Mouse (Mus musculus): ENCODE measurements around the gene Ap3m1.

Ap3m1 gene

GRCm38 (mm10) chr14:21069594-21069993 lies 17.3 kb upstream of the Ap3m1 start:
- DNase-seq = no peak

GRCm38 (mm10) chr14:21065490-21066162 lies 13.3 kb upstream of the Ap3m1 start:
- no peak for DNase-seq

GRCm38 (mm10) chr14:21064321-21064720 lies 12.0 kb upstream of the Ap3m1 start:
- DNase-seq = no peak

- DNase-seq = no peak
These were observed 10.6 kb upstream of the Ap3m1 start for GRCm38 (mm10) chr14:21062766-21063513.

GRCm38 (mm10) chr14:21058972-21059371 lies 6.7 kb upstream of the Ap3m1 start:
- DNase-seq = no peak

- no peak for DNase-seq
These were observed 1.3 kb upstream of the Ap3m1 start for GRCm38 (mm10) chr14:21053586-21053985.

GRCm38 (mm10) chr14:21053151-21053550 lies 843 bp upstream of the Ap3m1 start:
- no peak for DNase-seq

- no peak for DNase-seq
These were observed 448 bp upstream of the Ap3m1 start for GRCm38 (mm10) chr14:21052781-21053130.

GRCm38 (mm10) chr14:21051380-21052111 lies 762 bp downstream of the Ap3m1 start:
- DNase-seq = no peak

- DNase-seq = peak in 1 of 2 experiments; percentile 22
These were observed 1.6 kb downstream of the Ap3m1 start for GRCm38 (mm10) chr14:21050734-21051133.

- peak; percentile 28 to 55 for DNase-seq
These were observed 3.4 kb downstream of the Ap3m1 start for GRCm38 (mm10) chr14:21048879-21049278.

- no peak for DNase-seq
These were observed 4.5 kb downstream of the Ap3m1 start for GRCm38 (mm10) chr14:21047840-21048239.

- no peak for DNase-seq
These were observed 12.7 kb downstream of the Ap3m1 start for GRCm38 (mm10) chr14:21039623-21040022.

GRCm38 (mm10) chr14:21039077-21039476 lies 13.2 kb downstream of the Ap3m1 start:
- no peak for DNase-seq

GRCm38 (mm10) chr14:21034791-21035190 lies 17.5 kb downstream of the Ap3m1 start:
- no peak for DNase-seq

GRCm38 (mm10) chr14:21034271-21034670 lies 18.0 kb downstream of the Ap3m1 start:
- DNase-seq = no peak

GRCm38 (mm10) chr14:21031783-21032511 lies 20.4 kb downstream of the Ap3m1 start:
- DNase-seq = no peak

GRCm38 (mm10) chr14:21029025-21029659 lies 23.2 kb downstream of the Ap3m1 start:
- no peak for DNase-seq

GRCm38 (mm10) chr14:21027542-21027941 lies 24.8 kb downstream of the Ap3m1 start:
- no peak for DNase-seq

- DNase-seq = no peak
These were observed 31.9 kb downstream of the Ap3m1 start for GRCm38 (mm10) chr14:21020435-21020834.

GRCm38 (mm10) chr14:21018977-21019376 lies 33.3 kb downstream of the Ap3m1 start:
- DNase-seq = no peak

GRCm38 (mm10) chr14:21017871-21018270 lies 34.4 kb downstream of the Ap3m1 start:
- no peak for DNase-seq
